Mouse (Mus musculus) stomach, embryonic 14.5 days (tissue): ENCODE results near the gene Riox2. TPM values are rescaled to one million over a fixed set of nuclear protein-coding genes. Genes with fewer than 3 reads are reported as not detected.

Experiments used
- ATAC-seq: fragments of 200-750 bp; cut with Nextera tagmentation; 2 replicates; pipeline ENCODE4 v1.8.0; 2017; ENCODE audit warnings: low read depth, moderate TSS enrichment; ENCODE audit not compliant: insufficient number of reproducible peaks, insufficient read depth, low FRiP score
- H3K27ac ChIP-seq: fragments of 300-500 bp; sonication (generic); 2 replicates; pipeline ENCODE4 v1.5.1; 2014; ENCODE audit warnings: mild to moderate bottlenecking, low read length, moderate library complexity, mixed read lengths
- H3K27me3 ChIP-seq: fragments of 300-500 bp; sonication (generic); 2 replicates; pipeline ENCODE4 v1.6.1; 2014; ENCODE audit warnings: low read length, control low read depth, mixed read lengths; ENCODE audit not compliant: control insufficient read depth, insufficient read depth
- H3K36me3 ChIP-seq: fragments of 300-500 bp; sonication (generic); 2 replicates; pipeline ENCODE4 v1.6.1; 2014; ENCODE audit warnings: mild to moderate bottlenecking, control low read depth, low read length, moderate library complexity, mixed read lengths; ENCODE audit not compliant: control insufficient read depth, insufficient read depth
- H3K4me1 ChIP-seq: fragments of 300-500 bp; sonication (generic); 2 replicates; pipeline ENCODE4 v1.6.1; 2014; ENCODE audit warnings: low read length, control low read depth, mixed read lengths; ENCODE audit not compliant: control insufficient read depth, insufficient read depth
- H3K4me2 ChIP-seq: fragments of 300-500 bp; sonication (generic); replicated peaks from 2 replicates; pipeline ENCODE4 v1.6.1; 2014; ENCODE audit warnings: low read depth, low read length, control low read depth
- H3K4me3 ChIP-seq: fragments of 300-500 bp; sonication (generic); 2 replicates; pipeline ENCODE4 v1.5.1; 2014; ENCODE audit warnings: low read depth, low read length, control low read depth
- H3K9ac ChIP-seq: fragments of 300-500 bp; sonication (generic); replicated peaks from 2 replicates; pipeline ENCODE4 v1.6.1; 2014; ENCODE audit warnings: low read depth, mild to moderate bottlenecking, control low read depth, low read length, moderate library complexity, mixed read lengths
- H3K9me3 ChIP-seq: fragments of 300-500 bp; sonication (generic); 2 replicates; pipeline ENCODE4 v1.6.1; 2016; ENCODE audit warnings: low read depth, low read length, control low read depth; ENCODE audit not compliant: control insufficient read depth
- WGBS: fragments of 180-500 bp; shearing (Covaris S2); extraction: QIAGEN DNeasy Blood & Tissue Kit; methylation state at CpG from one replicate; pipeline ENCODE4 v1.1.7; 2014; 5-methylcytosine and 5-hydroxymethylcytosine counted together
- polyA plus RNA-seq: library from polyadenylated mRNA; unstranded; fragments of >200 nt; fragmentation: Nextera tagmentation; extraction: Ambion mirVana; gene quantifications from 2 replicates; pipeline ENCODE4 v1.2.1, GENCODE M21; 2014

Riox2 gene
- polyA plus RNA-seq, 1 experiment from 2014 or later, result 38.3 TPM

DNA sequence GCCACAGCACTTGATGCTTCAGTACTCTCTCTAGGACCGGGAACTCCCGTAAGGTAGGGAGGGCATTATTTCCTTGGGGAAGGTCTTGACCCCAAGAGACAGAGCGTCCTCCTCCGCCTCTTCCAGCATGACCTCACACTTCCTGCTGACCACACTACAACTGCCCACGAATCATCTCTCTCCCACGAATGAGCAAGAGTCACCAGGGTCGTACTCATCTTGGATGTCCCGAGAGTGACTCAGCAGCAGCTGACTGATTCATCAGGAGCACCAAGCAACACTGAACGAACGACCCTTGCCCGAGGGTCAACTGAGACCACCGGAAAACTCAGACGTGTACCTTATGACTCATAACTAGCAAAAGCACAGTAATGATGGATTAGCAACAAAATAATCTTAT lies 58.0 kb downstream of the Riox2 start:
- Histone ChIP-seq H3K9ac (no peak overlapping the region), H3K36me3 (no peaks in the 10 kb centered on the region; the same call in 1 of the 2 replicates), H3K27me3 (no peaks in the 10 kb centered on the region), H3K4me3 (no peak overlapping the region), H3K4me2 (no peak overlapping the region), H3K4me1 (no peaks in the 10 kb centered on the region), H3K27ac (no peak overlapping the region), H3K9me3 (no peaks in the 10 kb centered on the region)
- WGBS, result 88% methylated on average over 13 of the region's 13 CpGs
- ATAC-seq, result no peak

DNA sequence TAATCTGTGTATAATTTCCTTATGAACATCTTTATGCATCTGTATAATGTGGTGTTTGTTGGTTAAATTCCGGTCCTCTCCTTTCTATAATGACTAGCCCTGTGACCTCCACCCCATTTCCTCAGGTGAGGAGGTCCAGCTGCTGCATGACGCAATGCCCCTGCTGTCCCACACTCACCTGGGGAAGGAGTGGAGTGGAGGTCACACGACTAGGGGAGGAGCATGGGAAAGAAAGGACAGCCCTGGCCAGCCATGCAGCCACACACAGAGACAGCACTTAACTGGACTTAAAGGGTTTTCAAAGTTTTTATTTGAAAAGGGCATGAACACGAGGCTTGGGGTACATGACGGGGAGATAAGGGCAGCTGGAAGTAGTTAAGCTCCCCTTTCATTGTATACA lies 59.7 kb downstream of the Riox2 start:
- peaks cover 3% of the 10 kb centered on the region; the same call in 1 of the 2 replicates for H3K36me3 ChIP-seq
- no peaks in the 10 kb centered on the region for H3K4me1 ChIP-seq
- no peaks in the 10 kb centered on the region for H3K27me3 ChIP-seq
- no peak overlapping the region for H3K4me2 ChIP-seq
- ATAC-seq, result no peak
- no peak overlapping the region for H3K27ac ChIP-seq
- 54% methylated on average over 5 of the region's 5 CpGs for WGBS
- H3K4me3 ChIP-seq, result no peak overlapping the region
- no peak overlapping the region for H3K9ac ChIP-seq
- no peaks in the 10 kb centered on the region for H3K9me3 ChIP-seq

DNA sequence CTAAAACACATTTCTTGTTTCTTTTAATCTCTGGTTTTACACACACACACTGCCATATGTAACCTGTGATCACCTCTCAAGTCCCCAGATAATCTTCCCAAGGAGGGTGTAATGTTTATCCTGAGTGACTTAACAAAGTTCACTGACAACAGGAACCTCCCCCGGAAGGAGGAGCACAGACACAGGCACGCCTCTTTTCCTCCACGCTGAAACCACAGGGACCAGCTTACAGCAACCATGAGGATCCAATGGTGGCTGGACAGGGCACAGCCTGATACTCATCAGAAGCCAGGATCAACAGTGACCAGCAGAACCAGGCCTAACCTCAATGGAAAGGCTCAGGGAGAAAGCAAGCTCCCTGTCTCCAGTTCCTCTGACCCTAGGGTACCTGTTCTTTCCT lies 61.0 kb downstream of the Riox2 start:
- H3K4me2 ChIP-seq, result no peak overlapping the region
- H3K27me3 ChIP-seq, result no peaks in the 10 kb centered on the region
- H3K9me3 ChIP-seq, result no peaks in the 10 kb centered on the region
- H3K27ac ChIP-seq, result no peak overlapping the region
- 29% methylated on average over 3 of the region's 3 CpGs for WGBS
- H3K36me3 ChIP-seq, result peaks cover 3% of the 10 kb centered on the region; the same call in 1 of the 2 replicates
- no peak overlapping the region for H3K9ac ChIP-seq
- no peak for ATAC-seq
- no peak overlapping the region for H3K4me3 ChIP-seq
- H3K4me1 ChIP-seq, result no peaks in the 10 kb centered on the region

DNA sequence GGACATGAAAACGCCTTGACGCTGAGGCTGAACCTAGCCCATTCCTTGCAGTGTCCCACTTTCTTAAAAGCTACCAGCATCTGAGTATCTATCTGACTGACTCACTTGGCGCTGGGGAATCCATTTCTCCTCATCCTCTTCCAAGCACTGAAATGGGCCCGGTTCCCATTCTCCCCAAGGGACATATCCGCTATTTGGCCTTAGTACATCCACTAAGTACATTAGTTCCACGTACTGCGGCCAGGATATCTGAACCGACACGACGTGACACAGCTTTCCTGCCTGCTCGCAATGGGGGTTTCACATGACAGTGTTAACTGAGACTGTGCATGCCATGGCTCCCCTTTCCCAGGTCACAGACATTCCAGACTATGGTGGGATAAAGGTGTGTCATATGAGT lies 62.8 kb downstream of the Riox2 start:
- no peak overlapping the region for H3K27ac ChIP-seq
- no peaks in the 10 kb centered on the region for H3K9me3 ChIP-seq
- 90% methylated on average over 11 of the region's 11 CpGs for WGBS
- no peaks in the 10 kb centered on the region for H3K4me1 ChIP-seq
- no peaks in the 10 kb centered on the region for H3K27me3 ChIP-seq
- H3K36me3 ChIP-seq, result peaks cover 3% of the 10 kb centered on the region; the same call in 1 of the 2 replicates
- H3K4me3 ChIP-seq, result no peak overlapping the region
- H3K4me2 ChIP-seq, result no peak overlapping the region
- no peak overlapping the region for H3K9ac ChIP-seq
- no peak for ATAC-seq

DNA sequence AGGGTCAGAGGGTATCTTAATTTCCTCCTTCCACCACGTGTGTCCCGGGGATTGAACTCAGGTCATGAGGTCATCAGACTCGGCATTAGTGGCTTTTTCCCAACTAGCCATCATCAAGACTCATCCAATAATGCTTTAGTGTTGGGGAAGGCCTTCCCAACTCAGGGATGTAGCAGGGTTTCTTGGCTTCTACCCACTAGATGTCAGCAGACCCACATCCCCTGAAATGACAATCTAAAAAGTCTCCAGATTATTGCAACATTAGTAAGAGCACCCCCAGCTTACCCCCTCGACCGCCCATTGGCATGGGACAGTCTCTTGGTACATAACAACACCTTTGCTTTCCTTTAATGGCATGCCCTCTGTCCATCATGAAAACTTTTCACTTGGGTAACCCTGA lies 64.1 kb downstream of the Riox2 start:
- Histone ChIP-seq H3K9me3 (no peaks in the 10 kb centered on the region), H3K4me2 (no peak overlapping the region), H3K9ac (no peak overlapping the region), H3K27ac (no peak overlapping the region), H3K4me3 (no peak overlapping the region), H3K36me3 (peaks cover 3% of the 10 kb centered on the region; the same call in 1 of the 2 replicates), H3K4me1 (no peaks in the 10 kb centered on the region), H3K27me3 (no peaks in the 10 kb centered on the region)
- no peak for ATAC-seq
- 67% methylated on average over 5 of the region's 5 CpGs for WGBS

DNA sequence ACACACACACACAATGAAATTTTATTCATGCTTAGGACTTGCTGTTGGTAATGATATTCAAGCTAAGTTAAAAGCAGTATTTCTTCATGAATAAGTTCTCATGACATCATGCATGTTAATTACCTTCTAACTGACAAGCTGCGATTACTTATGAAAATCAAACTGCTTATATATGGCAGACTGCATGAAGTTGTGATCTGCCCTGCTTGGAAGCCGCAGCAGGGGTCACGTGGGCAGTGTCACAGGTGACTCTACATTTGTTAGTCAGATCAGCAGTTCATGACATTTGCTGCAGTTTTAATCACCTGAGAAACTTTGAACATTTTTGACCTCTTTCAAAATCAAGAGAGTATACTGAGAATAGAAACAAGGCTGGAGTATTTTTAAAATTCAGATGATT lies 69.4 kb downstream of the Riox2 start:
- Histone ChIP-seq H3K4me3 (no peak overlapping the region), H3K27me3 (no peaks in the 10 kb centered on the region), H3K9ac (no peak overlapping the region), H3K9me3 (no peaks in the 10 kb centered on the region), H3K36me3 (peaks cover 2% of the 10 kb centered on the region; the same call in 1 of the 2 replicates), H3K27ac (no peak overlapping the region), H3K4me1 (no peaks in the 10 kb centered on the region), H3K4me2 (no peak overlapping the region)
- WGBS, result 84% methylated on average over 3 of the region's 3 CpGs
- no peak for ATAC-seq

DNA sequence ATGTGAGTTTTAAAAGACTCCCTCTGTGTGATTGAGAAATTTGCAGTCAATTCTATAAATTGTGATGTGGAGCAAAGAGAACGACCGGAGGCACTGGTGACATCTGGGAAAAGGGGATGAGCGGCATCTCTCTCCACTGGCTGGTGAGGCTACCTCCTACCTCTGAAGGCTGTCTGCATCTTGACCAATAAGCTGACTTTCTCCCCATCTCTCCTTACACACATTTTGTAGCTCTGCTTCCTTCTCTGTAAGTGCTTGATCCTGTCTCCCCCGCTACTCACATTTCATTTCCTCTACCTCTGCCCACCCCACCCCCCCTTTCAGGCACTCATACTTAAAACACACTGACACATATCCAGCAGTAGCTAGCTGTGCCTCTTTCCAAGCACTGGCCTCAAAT lies 69.8 kb downstream of the Riox2 start:
- Histone ChIP-seq H3K9me3 (no peaks in the 10 kb centered on the region), H3K4me1 (no peaks in the 10 kb centered on the region), H3K27ac (no peak overlapping the region), H3K4me3 (no peak overlapping the region), H3K27me3 (no peaks in the 10 kb centered on the region), H3K36me3 (no peaks in the 10 kb centered on the region), H3K4me2 (no peak overlapping the region), H3K9ac (no peak overlapping the region)
- 72% methylated on average over 4 of the region's 4 CpGs for WGBS
- no peak for ATAC-seq

Other genes starting within 250 kb of the Riox2 start
- gene Olfr201, start 199.1 kb upstream of the Riox2 start, polyA plus RNA-seq, result not detected in 2 replicates
- not detected in 2 replicates for gene Olfr202, start 185.0 kb upstream of the Riox2 start, polyA plus RNA-seq
- not detected in 2 replicates for gene Olfr203, start 172.9 kb upstream of the Riox2 start, polyA plus RNA-seq
- gene Olfr204, start 153.5 kb upstream of the Riox2 start, polyA plus RNA-seq, result not detected in 2 replicates
- gene Olfr205, start 140.6 kb upstream of the Riox2 start, polyA plus RNA-seq, result not detected in 2 replicates
- not detected in 2 replicates for gene Olfr206, start 122.5 kb upstream of the Riox2 start, polyA plus RNA-seq
- gene Olfr209, start 107.8 kb upstream of the Riox2 start, polyA plus RNA-seq, result not detected in 2 replicates
- not detected in 2 replicates for gene Gabrr3, start 64.4 kb upstream of the Riox2 start, polyA plus RNA-seq
- gene Crybg3, start 129.2 kb downstream of the Riox2 start, polyA plus RNA-seq, result 16.8 and 18.4 TPM in 2 replicates
- 31.2 and 32.3 TPM in 2 replicates for gene Arl6, start 167.6 kb downstream of the Riox2 start, polyA plus RNA-seq